Mouse (Mus musculus) forebrain, embryonic 16.5 days (tissue): ENCODE measurements at regions not wholly inside any gene's neighbourhood (a gene's known extent, or its start where the extent isn't known, plus 50 kb on each side); places are given as distances from the start of the nearest gene placed in this dataset.

Experiments
- ATAC-seq: fragments of 200-750 bp; cut with Nextera tagmentation; 2 replicates; pipeline ENCODE4 v1.8.0; 2017; ENCODE audit warnings: mild to moderate bottlenecking, moderate library complexity
- H3K27ac ChIP-seq: fragments of 300-500 bp; sonication (generic); 2 replicates; pipeline ENCODE4 v1.5.1; 2014; ENCODE audit warnings: low read length, control low read depth
- H3K27me3 ChIP-seq: fragments of 300-500 bp; sonication (generic); replicated peaks from 2 replicates; pipeline ENCODE4 v1.6.1; 2014; ENCODE audit warnings: low read length; ENCODE audit not compliant: control insufficient read depth, insufficient read depth
- H3K36me3 ChIP-seq: fragments of 300-500 bp; sonication (generic); 2 replicates; pipeline ENCODE4 v1.6.1; 2014; ENCODE audit not compliant: control insufficient read depth, insufficient read depth
- H3K4me1 ChIP-seq: fragments of 300-500 bp; sonication (generic); replicated peaks from 2 replicates; pipeline ENCODE4 v1.6.1; 2014; ENCODE audit warnings: low read length; ENCODE audit not compliant: control insufficient read depth, insufficient read depth
- H3K4me2 ChIP-seq: fragments of 300-500 bp; sonication (generic); 2 replicates; pipeline ENCODE4 v1.6.1; 2014; ENCODE audit warnings: mild to moderate bottlenecking, low read length, control low read depth
- H3K4me3 ChIP-seq: fragments of 300-500 bp; sonication (generic); replicated peaks from 2 replicates; pipeline ENCODE4 v1.5.1; 2014; ENCODE audit warnings: mild to moderate bottlenecking, low read length, control low read depth
- H3K9ac ChIP-seq: fragments of 300-500 bp; sonication (generic); replicated peaks from 2 replicates; pipeline ENCODE4 v1.6.1; 2014; ENCODE audit warnings: low read depth, low read length, control low read depth
- H3K9me3 ChIP-seq: fragments of 300-500 bp; sonication (generic); 2 replicates; pipeline ENCODE4 v1.6.1; 2016; ENCODE audit warnings: low read length; ENCODE audit not compliant: control insufficient read depth
- WGBS: fragments of 180-500 bp; shearing (Covaris S2); extraction: QIAGEN DNeasy Blood & Tissue Kit; methylation state at CpG from one replicate; pipeline ENCODE4 v1.1.7; 2014; 5-methylcytosine and 5-hydroxymethylcytosine counted together

DNA sequence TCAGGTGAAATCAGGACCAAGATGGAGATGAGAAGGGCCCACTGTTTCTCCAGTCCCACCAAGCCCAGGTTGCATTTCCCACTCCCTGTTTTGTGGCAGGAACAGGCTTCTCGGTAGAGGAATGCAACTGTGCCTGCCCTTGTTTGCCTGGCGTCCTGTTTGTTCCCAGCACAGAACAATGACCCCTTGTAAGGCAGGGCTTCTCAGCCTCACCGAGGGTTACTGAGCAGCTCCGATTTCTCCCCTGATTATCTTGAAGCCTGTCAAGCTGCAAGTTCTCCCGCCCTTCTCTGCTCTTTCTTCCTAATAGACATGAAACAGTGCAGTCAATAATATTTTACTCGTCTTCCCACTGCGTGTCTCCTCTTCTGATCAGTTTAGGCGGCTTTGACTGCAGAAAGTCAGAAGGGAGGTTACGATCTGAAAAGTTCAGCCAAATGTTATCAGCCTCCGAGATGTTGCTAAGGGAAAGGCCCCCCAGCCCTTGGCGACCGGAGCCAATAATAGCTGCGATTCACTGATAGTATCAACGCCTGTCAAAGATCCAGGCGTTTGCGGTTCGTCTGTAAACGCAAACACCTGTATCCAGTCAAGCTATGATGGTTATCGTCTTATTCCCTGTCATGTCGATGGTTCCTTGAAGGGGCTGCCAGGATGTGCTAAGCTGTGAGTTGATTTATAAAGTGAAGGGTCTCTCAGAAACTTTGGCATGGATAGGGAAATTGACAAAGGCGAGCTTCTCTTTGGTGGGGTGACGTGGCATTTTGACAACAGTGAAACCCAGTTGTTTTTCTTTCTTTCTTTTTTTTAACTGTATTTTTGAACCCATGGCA lies 287.7 kb upstream of the Zfp507 start:
- H3K27me3 ChIP-seq: no peaks in the 10 kb centered on the region
- no peak for ATAC-seq
- H3K4me3 ChIP-seq: no peak overlapping the region
- no peak overlapping the region for H3K4me2 ChIP-seq
- WGBS: 60% methylated on average over 22 of the region's 22 CpGs
- H3K27ac ChIP-seq: no peak overlapping the region
- H3K36me3 ChIP-seq: no peaks in the 10 kb centered on the region
- no peaks in the 10 kb centered on the region for H3K9me3 ChIP-seq
- no peak overlapping the region for H3K9ac ChIP-seq
- H3K4me1 ChIP-seq: no peaks in the 10 kb centered on the region

DNA sequence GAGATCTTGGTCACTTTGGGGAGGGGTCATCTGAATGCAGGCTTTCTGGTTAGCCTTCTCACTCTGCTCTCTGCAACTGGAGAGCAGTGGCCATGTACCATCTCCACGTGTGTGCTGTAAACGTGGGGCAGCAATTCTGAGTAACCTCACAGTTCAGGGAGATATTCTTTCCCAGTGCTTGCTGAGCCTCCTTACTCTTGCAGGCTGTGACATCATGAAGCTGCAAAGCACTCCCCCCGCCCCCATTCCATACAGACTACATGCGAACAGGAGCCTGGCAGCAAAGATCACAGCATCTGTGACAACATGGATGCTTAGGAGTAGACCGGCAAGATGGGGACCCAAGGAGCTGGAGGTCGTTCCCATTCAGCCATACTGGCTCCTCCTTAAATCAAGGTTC lies 284.8 kb upstream of the Zfp507 start:
- peaks cover 2% of the 10 kb centered on the region; the same call in 1 of the 2 replicates for H3K27me3 ChIP-seq

DNA sequence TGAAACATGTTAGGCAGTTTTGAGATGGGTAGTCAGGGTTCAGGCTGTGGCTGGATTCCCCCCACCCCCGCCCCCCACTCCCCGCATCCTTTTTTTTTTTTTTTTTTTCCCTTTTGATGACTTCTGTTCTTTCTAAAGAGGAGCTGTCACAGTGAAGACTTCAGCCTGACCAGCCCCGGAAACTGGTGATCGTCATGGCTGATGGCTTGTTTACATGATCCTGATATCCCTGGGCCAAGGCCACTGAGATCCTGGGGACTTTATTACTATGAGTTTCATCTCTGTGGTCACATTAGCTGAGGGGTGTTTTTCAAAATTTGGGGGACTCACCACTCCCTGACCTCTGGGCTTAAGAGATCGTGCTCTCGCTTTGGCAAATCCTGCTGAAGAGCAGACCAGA lies 275.9 kb upstream of the Zfp507 start:
- no peak overlapping the region for H3K27ac ChIP-seq
- no peak overlapping the region for H3K9ac ChIP-seq
- H3K4me1 ChIP-seq: peaks cover 30% of the 10 kb centered on the region
- ATAC-seq: no peak
- H3K4me3 ChIP-seq: no peak overlapping the region
- H3K9me3 ChIP-seq: peaks cover 2% of the 10 kb centered on the region; the same call in 1 of the 2 replicates
- WGBS: 57% methylated on average over 4 of the region's 6 CpGs
- H3K4me2 ChIP-seq: no peak overlapping the region
- no peaks in the 10 kb centered on the region for H3K36me3 ChIP-seq
- H3K27me3 ChIP-seq: peaks cover 15% of the 10 kb centered on the region

More for the DNA sequence above, 284.8 kb upstream of the Zfp507 start:
- WGBS: 89% methylated on average over 6 of the region's 6 CpGs
- Histone ChIP-seq H3K4me3 (no peak overlapping the region), H3K36me3 (no peaks in the 10 kb centered on the region), H3K9ac (no peak overlapping the region), H3K27ac (no peak overlapping the region), H3K4me2 (no peak overlapping the region), H3K4me1 (no peaks in the 10 kb centered on the region), H3K9me3 (no peaks in the 10 kb centered on the region)
- ATAC-seq: no peak

DNA sequence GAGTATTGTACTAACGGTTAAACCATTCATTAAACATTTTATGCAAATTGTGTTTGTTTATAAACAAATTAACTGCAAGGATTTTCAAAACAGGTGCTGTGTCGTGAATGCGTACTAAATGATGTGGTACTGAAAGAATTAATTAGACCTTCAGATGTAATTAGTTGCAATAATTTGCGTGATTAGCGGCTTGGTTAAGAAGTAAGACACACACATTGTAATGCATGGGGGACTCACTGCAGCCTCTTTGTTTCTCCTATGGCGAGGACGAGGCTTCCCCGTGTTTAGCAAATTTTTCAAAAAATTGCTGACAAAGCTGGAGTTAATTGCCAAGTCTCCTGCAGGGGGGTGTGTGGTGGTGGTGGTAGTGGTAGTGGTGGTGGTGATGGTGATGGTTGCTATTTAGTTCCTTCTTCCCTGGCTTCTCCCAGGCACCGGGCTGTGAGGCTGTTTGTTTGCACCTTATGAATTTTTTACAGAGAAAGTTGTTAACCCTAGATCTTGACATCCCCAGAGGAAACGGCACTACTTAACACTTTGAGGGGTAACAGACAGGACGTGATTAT lies 275.4 kb upstream of the Zfp507 start:
- WGBS: 10% methylated on average over 11 of the region's 11 CpGs
- Histone ChIP-seq H3K9ac (no peak overlapping the region), H3K36me3 (no peaks in the 10 kb centered on the region), H3K4me1 (peaks cover 30% of the 10 kb centered on the region), H3K4me3 (no peak overlapping the region), H3K4me2 (peak overlapping the region; percentile 19; the same call in 1 of the 2 replicates), H3K27ac (no peak overlapping the region), H3K27me3 (peaks cover 16% of the 10 kb centered on the region), H3K9me3 (peaks cover 2% of the 10 kb centered on the region; the same call in 1 of the 2 replicates)
- peak; percentile 61; the same call in 1 of the 2 replicates for ATAC-seq

DNA sequence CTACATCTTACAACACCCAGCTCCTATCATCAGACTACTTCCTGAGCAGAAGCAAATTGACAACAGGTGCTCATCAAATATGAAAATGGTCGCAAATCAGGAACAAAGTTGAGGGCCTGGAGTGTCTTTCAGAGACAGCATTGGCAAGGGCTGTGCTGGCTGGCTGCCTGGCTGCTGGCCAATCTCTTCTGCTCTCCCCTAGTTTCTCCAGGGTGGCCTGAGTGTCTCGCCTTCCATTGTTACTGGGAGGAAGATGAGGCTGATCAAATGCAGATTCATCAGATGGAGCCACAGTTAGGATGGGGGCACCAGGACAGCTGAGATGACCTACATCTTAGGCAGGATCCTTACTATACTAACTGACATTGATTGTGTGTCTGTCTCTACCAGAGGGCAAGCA lies 274.5 kb upstream of the Zfp507 start:
- H3K9me3 ChIP-seq: peaks cover 2% of the 10 kb centered on the region; the same call in 1 of the 2 replicates
- ATAC-seq: no peak
- no peak overlapping the region for H3K27ac ChIP-seq
- peaks cover 31% of the 10 kb centered on the region for H3K4me1 ChIP-seq
- 29% methylated on average over 2 of the region's 2 CpGs for WGBS
- no peaks in the 10 kb centered on the region for H3K36me3 ChIP-seq
- no peak overlapping the region for H3K9ac ChIP-seq
- no peak overlapping the region for H3K4me3 ChIP-seq
- peaks cover 19% of the 10 kb centered on the region for H3K27me3 ChIP-seq
- no peak overlapping the region for H3K4me2 ChIP-seq

DNA sequence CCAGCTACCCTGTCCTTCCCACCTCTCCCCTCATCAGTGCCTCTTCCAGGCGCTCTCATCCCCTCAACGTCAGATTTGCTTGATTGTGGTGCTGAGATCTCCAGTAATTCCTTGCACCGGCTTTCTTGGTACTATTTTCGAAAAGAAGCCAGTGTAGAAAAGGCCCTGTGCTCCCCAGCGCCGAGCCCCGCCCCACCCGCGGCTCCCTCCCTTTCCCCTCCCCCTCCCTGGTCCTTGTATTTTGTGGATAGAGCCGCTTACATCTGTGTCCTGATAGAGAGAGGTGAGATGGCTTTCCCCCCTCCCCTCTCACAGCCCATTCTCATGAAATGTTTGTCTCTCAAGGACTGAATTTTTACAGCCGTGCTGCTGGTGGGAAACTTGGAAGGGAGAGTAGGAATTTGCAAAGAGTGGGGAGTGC lies 273.2 kb upstream of the Zfp507 start:
- Histone ChIP-seq H3K4me1 (peaks cover 34% of the 10 kb centered on the region), H3K9ac (no peak overlapping the region), H3K27ac (no peak overlapping the region), H3K4me2 (no peak overlapping the region; the same call in 1 of the 2 replicates), H3K27me3 (peaks cover 16% of the 10 kb centered on the region), H3K4me3 (no peak overlapping the region), H3K9me3 (peaks cover 2% of the 10 kb centered on the region; the same call in 1 of the 2 replicates), H3K36me3 (no peaks in the 10 kb centered on the region)
- 2% methylated on average over 6 of the region's 11 CpGs for WGBS
- peak; percentile 18; the same call in 1 of the 2 replicates for ATAC-seq

DNA sequence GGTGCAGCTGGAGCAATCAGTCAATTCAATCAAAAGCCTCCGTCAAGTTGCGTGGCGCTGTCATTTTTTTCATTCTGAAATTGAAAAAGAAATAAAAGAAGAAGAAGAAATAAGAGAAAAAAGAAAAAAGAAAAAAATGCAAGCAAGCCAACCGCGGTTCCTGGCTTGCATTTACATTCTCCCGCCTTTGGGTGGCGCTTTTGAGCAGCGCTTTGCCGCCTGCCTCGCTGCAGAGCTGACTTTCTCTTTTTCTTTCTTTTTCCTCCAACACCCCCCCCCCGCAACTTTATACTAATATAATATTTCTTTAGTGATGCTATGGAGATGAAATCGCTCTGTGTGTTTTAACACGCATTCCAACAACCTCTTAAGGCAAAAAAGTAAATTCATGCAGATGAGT lies 269.0 kb upstream of the Zfp507 start:
- Histone ChIP-seq H3K4me2 (peak overlapping the region; percentile 38), H3K4me3 (no peak overlapping the region), H3K27me3 (peaks cover 10% of the 10 kb centered on the region; the same call in 1 of the 2 replicates), H3K9ac (no peak overlapping the region), H3K4me1 (peaks cover 19% of the 10 kb centered on the region), H3K27ac (no peak overlapping the region), H3K36me3 (no peaks in the 10 kb centered on the region), H3K9me3 (no peaks in the 10 kb centered on the region)
- ATAC-seq: no peak
- WGBS: 6% methylated on average over 13 of the region's 13 CpGs

DNA sequence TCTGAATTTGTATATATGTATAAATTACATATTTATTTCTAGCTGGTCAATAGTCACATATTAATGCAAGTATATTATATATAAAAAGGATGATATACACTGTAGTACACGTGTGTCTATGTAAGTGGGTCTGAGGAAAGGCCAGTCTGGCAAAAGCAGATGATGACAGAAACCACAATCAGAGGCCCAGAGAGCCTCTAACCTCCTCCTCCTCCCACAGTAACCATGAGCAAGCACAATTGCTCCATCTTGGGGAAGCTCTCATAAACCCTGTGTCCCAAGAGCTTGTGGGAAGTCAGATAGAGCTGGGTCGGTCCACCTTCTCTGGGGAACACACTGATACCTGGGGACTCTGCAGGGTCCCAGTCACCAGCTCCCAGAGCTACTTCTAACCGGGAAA lies 263.9 kb upstream of the Zfp507 start:
- H3K27ac ChIP-seq: no peak overlapping the region
- H3K27me3 ChIP-seq: 0 out of 2 replicates have a peak, but pooled peaks cover 2% of the 10 kb centered on the region
- WGBS: 73% methylated on average over 3 of the region's 3 CpGs
- no peaks in the 10 kb centered on the region for H3K9me3 ChIP-seq
- H3K4me2 ChIP-seq: no peak overlapping the region
- H3K9ac ChIP-seq: no peak overlapping the region
- H3K4me3 ChIP-seq: no peak overlapping the region
- no peaks in the 10 kb centered on the region for H3K36me3 ChIP-seq
- H3K4me1 ChIP-seq: no peaks in the 10 kb centered on the region
- no peak for ATAC-seq

DNA sequence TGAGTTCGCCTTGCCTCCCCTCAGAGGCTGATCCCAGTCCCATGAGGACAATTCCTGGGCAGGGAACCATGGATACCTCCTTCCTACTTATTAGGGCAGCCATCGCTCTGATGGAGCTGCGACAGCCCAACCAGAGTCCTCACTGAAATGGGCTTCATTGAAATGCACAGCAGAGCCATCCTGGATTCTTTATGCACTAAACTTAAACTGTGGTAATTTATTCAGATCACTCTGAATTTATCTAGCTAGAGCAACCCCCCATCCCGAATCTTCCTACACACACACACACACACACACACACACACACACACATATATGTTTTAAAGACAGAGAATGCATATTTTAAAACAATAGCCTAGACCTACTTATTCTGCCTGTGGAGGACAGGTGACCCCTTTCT lies 258.9 kb upstream of the Zfp507 start:
- Histone ChIP-seq H3K36me3 (no peaks in the 10 kb centered on the region), H3K4me1 (peaks cover 3% of the 10 kb centered on the region; the same call in 1 of the 2 replicates), H3K4me3 (no peak overlapping the region), H3K27me3 (no peaks in the 10 kb centered on the region), H3K9me3 (no peaks in the 10 kb centered on the region), H3K9ac (no peak overlapping the region), H3K4me2 (no peak overlapping the region), H3K27ac (no peak overlapping the region)
- no peak for ATAC-seq
- 91% methylated on average over 4 of the region's 4 CpGs for WGBS
